ENCODE assay signal across 8 mouse cellular contexts in genomic region chr17:26114061-26114460, GRCm38 (mm10). TPM values are rescaled to one million over a fixed set of nuclear protein-coding genes. Genes with fewer than 3 reads are reported as not detected.
A peak's percentile ranks its signal among the peaks of the same experiment; 100 is the strongest.
DNase-seq lines count a peak whose midpoint lies in the region; ATAC-seq and TF ChIP-seq lines count a peak whose summit lies in the region.

No protein-coding gene starts in this region.

- H3K4me1 ChIP-seq in liver, adult 2 months (ENCODE audit: control insufficient read depth, insufficient read depth, low read length): peaks cover 6% of the 10 kb centered on the region
- peaks cover 8% of the 10 kb centered on the region for H3K4me1 ChIP-seq in forebrain, embryonic 11.5 days (replicated peaks; ENCODE audit: control insufficient read depth, insufficient read depth, low read length)
- peaks cover 8% of the 10 kb centered on the region for H3K4me1 ChIP-seq in neural tube, embryonic 15.5 days

- no peak for ATAC-seq in forebrain, embryonic 11.5 days (replicated peaks; ENCODE audit: low FRiP score)
- no peak for ATAC-seq in neural tube, embryonic 15.5 days (ENCODE audit: low FRiP score)

- peak overlapping the region; percentile 85 for H3K9ac ChIP-seq in liver, adult 2 months (ENCODE audit: low read depth, low read length)
- no peak overlapping the region; the same call in 1 of the 2 replicates for H3K9ac ChIP-seq in forebrain, embryonic 11.5 days (ENCODE audit: low read length)
- H3K9ac ChIP-seq in neural tube, embryonic 15.5 days (replicated peaks): peak overlapping the region; percentile 69

- H3K27me3 ChIP-seq in liver, adult 2 months (ENCODE audit: control insufficient read depth, insufficient read depth, low read length): no peaks in the 10 kb centered on the region
- peaks cover 27% of the 10 kb centered on the region for H3K27me3 ChIP-seq in forebrain, embryonic 11.5 days (ENCODE audit: control insufficient read depth, insufficient read depth, low read length)
- peaks cover 43% of the 10 kb centered on the region for H3K27me3 ChIP-seq in neural tube, embryonic 15.5 days (replicated peaks)

- 14% methylated on average over 8 of the region's 8 CpGs for WGBS in liver, adult 2 months
- WGBS in forebrain, embryonic 11.5 days: 9% methylated on average over 8 of the region's 8 CpGs
- 11% methylated on average over 8 of the region's 8 CpGs for WGBS in neural tube, embryonic 15.5 days

- H3K4me3 ChIP-seq in liver, adult 2 months (ENCODE audit: insufficient read depth, low read depth, low read length): peak overlapping the region; percentile 70
- peak overlapping the region; percentile 74; the same call in 1 of the 2 replicates for H3K4me3 ChIP-seq in forebrain, embryonic 11.5 days (ENCODE audit: low read depth, low read length)
- H3K4me3 ChIP-seq in neural tube, embryonic 15.5 days (replicated peaks): peak overlapping the region; percentile 67

- DNase-seq in liver, adult 2 months (ENCODE audit: extremely low read depth, low read depth, low spot score): peak; percentile 31
- no peak for DNase-seq in liver
- peak; percentile 41 for DNase-seq in forebrain, embryonic 11.5 days (ENCODE audit: low spot score)
- DNase-seq in kidney, postnatal 14 days: peak; percentile 70
- no peak for DNase-seq in urinary bladder, postnatal 4 days (ENCODE audit: low spot score in 2 of 2)
- DNase-seq in gastrocnemius, postnatal 25 days: no peak
- no peak for DNase-seq in frontal cortex, postnatal 14 days (ENCODE audit: low spot score in 2 of 2)

- no peak for TF ChIP-seq CTCF in liver, adult 2 months (IDR thresholded peaks at IDR 0.05; ENCODE audit: low read depth, low read length)

- no peak overlapping the region for H3K27ac ChIP-seq in liver, adult 2 months (replicated peaks; ENCODE audit: insufficient read depth, low read depth, low read length)
- H3K27ac ChIP-seq in forebrain, embryonic 11.5 days (ENCODE audit: low read depth, low read length): no peak overlapping the region
- no peak overlapping the region for H3K27ac ChIP-seq in neural tube, embryonic 15.5 days (replicated peaks)

- no peak for TF ChIP-seq POLR2A in liver, adult 2 months (IDR thresholded peaks at IDR 0.05; ENCODE audit: extremely low read depth, insufficient read depth, low read length)

- H3K79me2 ChIP-seq in liver, adult 2 months (ENCODE audit: control insufficient read depth, insufficient read depth, low read length): no peaks in the 10 kb centered on the region

- H3K36me3 ChIP-seq in liver, adult 2 months (ENCODE audit: control insufficient read depth, insufficient read depth, low read length): no peaks in the 10 kb centered on the region
- H3K36me3 ChIP-seq in forebrain, embryonic 11.5 days (ENCODE audit: control insufficient read depth, insufficient read depth, low read length): no peaks in the 10 kb centered on the region
- no peaks in the 10 kb centered on the region for H3K36me3 ChIP-seq in neural tube, embryonic 15.5 days

- H3K9me3 ChIP-seq in forebrain, embryonic 11.5 days (ENCODE audit: control insufficient read depth, low read length): no peaks in the 10 kb centered on the region
- H3K9me3 ChIP-seq in neural tube, embryonic 15.5 days (replicated peaks): no peaks in the 10 kb centered on the region

- H3K4me2 ChIP-seq in forebrain, embryonic 11.5 days (ENCODE audit: low read depth, low read length, severe bottlenecking): peak overlapping the region; percentile 96
- peak overlapping the region; percentile 97 for H3K4me2 ChIP-seq in neural tube, embryonic 15.5 days

RNA-seq across cellular contexts. Expression of gene Tmem8, which starts 1.0 kb away (rescaled TPM):
- total RNA-seq in liver, adult 2 months (2014; rRNA removed): 8.8 and 10.0 TPM in 2 replicates
- 46.2 and 52.5 TPM in 2 replicates for polyA plus RNA-seq in liver, adult 2 months (2012; rRNA removed)
- polyA plus RNA-seq in forebrain, embryonic 11.5 days (2014; fragmentation: Nextera tagmentation; extraction: Ambion mirVana): 1.2 and 1.3 TPM in 2 replicates
- polyA plus RNA-seq in neural tube, embryonic 15.5 days (2015; fragmentation: Nextera tagmentation; extraction: Ambion mirVana): 4.3 and 5.9 TPM in 2 replicates
- total RNA-seq in gastrocnemius, postnatal 25 days (2021): 1 to 10 TPM in 1 of 2 experiments, under 1 TPM in 1; 0.87 to 1.2 TPM

RNA-seq across cellular contexts. Expression of gene Mrpl28, which starts 9.2 kb away (rescaled TPM):
- total RNA-seq in liver, adult 2 months (2014; rRNA removed): 64.5 and 67.9 TPM in 2 replicates
- polyA plus RNA-seq in liver, adult 2 months (2012; rRNA removed): 80.6 and 87.6 TPM in 2 replicates
- polyA plus RNA-seq in forebrain, embryonic 11.5 days (2014; fragmentation: Nextera tagmentation; extraction: Ambion mirVana): 273 and 285 TPM in 2 replicates
- polyA plus RNA-seq in neural tube, embryonic 15.5 days (2015; fragmentation: Nextera tagmentation; extraction: Ambion mirVana): 186 and 187 TPM in 2 replicates
- total RNA-seq in gastrocnemius, postnatal 25 days (2021): 10 to 100 TPM; 62.0 to 62.3 TPM

RNA-seq across cellular contexts. Expression of gene Nme4, which starts 18.7 kb away (rescaled TPM):
- total RNA-seq in liver, adult 2 months (2014; rRNA removed): 6.2 and 7.0 TPM in 2 replicates
- 8.7 TPM in 2 replicates for polyA plus RNA-seq in liver, adult 2 months (2012; rRNA removed)
- 74.6 and 89.6 TPM in 2 replicates for polyA plus RNA-seq in forebrain, embryonic 11.5 days (2014; fragmentation: Nextera tagmentation; extraction: Ambion mirVana)
- polyA plus RNA-seq in neural tube, embryonic 15.5 days (2015; fragmentation: Nextera tagmentation; extraction: Ambion mirVana): 20.3 and 37.4 TPM in 2 replicates
- total RNA-seq in gastrocnemius, postnatal 25 days (2021): 1 to 10 TPM; 1.2 to 1.7 TPM

RNA-seq across cellular contexts. Expression of gene Decr2, which starts 23.9 kb away (rescaled TPM):
- total RNA-seq in liver, adult 2 months (2014; rRNA removed): 179 and 237 TPM in 2 replicates
- 147 and 154 TPM in 2 replicates for polyA plus RNA-seq in liver, adult 2 months (2012; rRNA removed)
- polyA plus RNA-seq in forebrain, embryonic 11.5 days (2014; fragmentation: Nextera tagmentation; extraction: Ambion mirVana): 22.5 and 24.6 TPM in 2 replicates
- polyA plus RNA-seq in neural tube, embryonic 15.5 days (2015; fragmentation: Nextera tagmentation; extraction: Ambion mirVana): 42.8 and 42.9 TPM in 2 replicates
- 1 to 10 TPM; 2.8 to 3.2 TPM for total RNA-seq in gastrocnemius, postnatal 25 days (2021)

RNA-seq across cellular contexts. Expression of gene Axin1, which starts 24.4 kb away (rescaled TPM):
- 8.4 and 9.3 TPM in 2 replicates for total RNA-seq in liver, adult 2 months (2014; rRNA removed)
- polyA plus RNA-seq in liver, adult 2 months (2012; rRNA removed): 7.4 and 8.9 TPM in 2 replicates
- 19.1 and 24.9 TPM in 2 replicates for polyA plus RNA-seq in forebrain, embryonic 11.5 days (2014; fragmentation: Nextera tagmentation; extraction: Ambion mirVana)
- polyA plus RNA-seq in neural tube, embryonic 15.5 days (2015; fragmentation: Nextera tagmentation; extraction: Ambion mirVana): 7.7 and 13.1 TPM in 2 replicates
- total RNA-seq in gastrocnemius, postnatal 25 days (2021): 10 to 100 TPM; 10.8 to 17.2 TPM

Comparison
In these comparisons a context has a peak if more than half of its experiments do, and no peak if none do; other contexts are left out.
1. DNase-seq: peak in liver, adult 2 months (single experiment), forebrain, embryonic 11.5 days (single experiment) and kidney, postnatal 14 days (single experiment); none in liver (single experiment), urinary bladder, postnatal 4 days (0 of 2), gastrocnemius, postnatal 25 days (single experiment) and frontal cortex, postnatal 14 days (0 of 2).
2. Peak in every context shown above with its lines, with median percentiles within 50 percentile points of each other: H3K4me3 ChIP-seq.